Mouse (Mus musculus): ENCODE data around the gene Rfc5. TPM values are rescaled to one million over a fixed set of nuclear protein-coding genes. Genes with fewer than 3 reads are reported as not detected.
"Not testable (repeated sequence)": the region's sequence is repeated elsewhere in the genome, so short reads cannot be mapped to it uniquely, and the experiment has no call there.

The Rfc5 gene
- polyA plus RNA-seq, 1 experiment, result 5.2 TPM

DNA sequence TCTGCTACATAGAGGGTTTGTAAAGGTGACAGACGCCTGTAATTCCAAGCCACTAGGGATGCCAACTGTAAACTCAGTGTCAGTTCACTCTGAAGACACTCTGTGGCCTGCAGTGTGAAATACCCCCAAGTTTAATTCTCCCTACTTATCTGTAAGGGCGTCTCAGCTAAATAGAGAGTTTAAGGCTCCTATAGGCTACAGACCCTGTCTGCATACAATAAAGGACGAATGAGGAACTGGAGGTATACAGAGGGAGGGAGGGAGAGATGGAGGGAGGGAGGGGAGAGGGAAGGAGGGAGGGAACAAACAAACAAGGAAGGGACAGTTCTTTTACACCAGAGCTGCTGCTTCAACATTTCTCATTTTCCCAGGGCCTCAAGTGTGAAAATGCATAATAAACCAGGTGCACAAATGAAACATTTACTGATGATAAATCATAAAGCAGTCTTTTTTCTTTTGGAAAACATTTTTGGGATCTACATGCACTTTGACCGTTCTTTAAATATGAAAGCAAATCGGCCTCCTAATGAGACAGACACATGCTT, 43.3 kb downstream of the Rfc5 start:
- TF ChIP-seq TAL1 (IDR thresholded peaks at IDR 0.05; ENCODE audit: low read length), result no peak
- no peak for TF ChIP-seq GATA1 (IDR thresholded peaks at IDR 0.05; ENCODE audit: low read length)
- H3K27me3 ChIP-seq (ENCODE audit: control insufficient read depth), result no peaks in the 10 kb centered on the region
- H3K36me3 ChIP-seq (ENCODE audit: control insufficient read depth), result no peaks in the 10 kb centered on the region
- peaks cover 14% of the 10 kb centered on the region for H3K4me1 ChIP-seq (ENCODE audit: control insufficient read depth)
- H3K4me3 ChIP-seq (replicated peaks), result no peak overlapping the region
- no peaks in the 10 kb centered on the region for H3K9me3 ChIP-seq (ENCODE audit: control insufficient read depth, low read length)

GRCm38 (mm10) chr5:117344496-117344895, 44.4 kb downstream of the Rfc5 start:
- not testable (repeated sequence) for H3K36me3 ChIP-seq (ENCODE audit: control insufficient read depth); H3K9me3 ChIP-seq (ENCODE audit: control insufficient read depth, low read length); H3K27me3 ChIP-seq (ENCODE audit: control insufficient read depth); H3K4me3 ChIP-seq (replicated peaks)
- peaks cover 14% of the 10 kb centered on the region for H3K4me1 ChIP-seq (ENCODE audit: control insufficient read depth)

DNA sequence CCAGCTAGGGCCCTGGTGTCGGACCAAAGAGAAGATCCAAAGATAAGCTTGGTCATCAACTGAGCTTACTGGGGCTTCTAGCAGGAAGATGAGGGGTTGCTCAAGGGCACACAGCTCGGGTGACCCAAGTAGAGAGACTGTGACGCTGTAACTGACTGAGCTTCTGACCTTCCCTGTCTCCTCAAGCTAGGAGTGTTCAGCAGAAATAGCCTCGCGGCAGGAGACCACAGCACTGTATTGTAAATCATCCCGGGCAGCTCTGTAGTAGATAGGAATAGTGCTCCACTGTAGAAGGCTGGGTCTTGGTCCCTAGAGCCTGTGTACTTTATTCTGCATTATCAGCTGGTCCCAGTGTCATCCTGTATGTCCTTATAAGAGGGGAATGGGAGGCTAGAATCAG, 47.0 kb downstream of the Rfc5 start:
- Histone ChIP-seq H3K4me1 (ENCODE audit: control insufficient read depth) (peaks cover 7% of the 10 kb centered on the region; the same call in 1 of the 2 replicates), H3K4me3 (replicated peaks) (no peak overlapping the region), H3K9me3 (ENCODE audit: control insufficient read depth, low read length) (peaks cover 1% of the 10 kb centered on the region; the same call in 1 of the 2 replicates), H3K36me3 (ENCODE audit: control insufficient read depth) (no peaks in the 10 kb centered on the region; the same call in 1 of the 2 replicates), H3K27me3 (ENCODE audit: control insufficient read depth) (no peaks in the 10 kb centered on the region)
- TF ChIP-seq GATA1 (IDR thresholded peaks at IDR 0.05; ENCODE audit: low read length) (no peak), TAL1 (IDR thresholded peaks at IDR 0.05; ENCODE audit: low read length) (no peak)

GRCm38 (mm10) chr5:117340081-117340480, 48.8 kb downstream of the Rfc5 start:
- H3K27me3 ChIP-seq (ENCODE audit: control insufficient read depth), result no peaks in the 10 kb centered on the region
- H3K4me3 ChIP-seq (replicated peaks), result no peak overlapping the region
- no peaks in the 10 kb centered on the region; the same call in 1 of the 2 replicates for H3K36me3 ChIP-seq (ENCODE audit: control insufficient read depth)
- H3K4me1 ChIP-seq (ENCODE audit: control insufficient read depth), result peaks cover 7% of the 10 kb centered on the region; the same call in 1 of the 2 replicates
- peaks cover 6% of the 10 kb centered on the region; the same call in 1 of the 2 replicates for H3K9me3 ChIP-seq (ENCODE audit: control insufficient read depth, low read length)
- TF ChIP-seq GATA1 (IDR thresholded peaks at IDR 0.05; ENCODE audit: low read length) (no peak), TAL1 (IDR thresholded peaks at IDR 0.05; ENCODE audit: low read length) (no peak)

DNA sequence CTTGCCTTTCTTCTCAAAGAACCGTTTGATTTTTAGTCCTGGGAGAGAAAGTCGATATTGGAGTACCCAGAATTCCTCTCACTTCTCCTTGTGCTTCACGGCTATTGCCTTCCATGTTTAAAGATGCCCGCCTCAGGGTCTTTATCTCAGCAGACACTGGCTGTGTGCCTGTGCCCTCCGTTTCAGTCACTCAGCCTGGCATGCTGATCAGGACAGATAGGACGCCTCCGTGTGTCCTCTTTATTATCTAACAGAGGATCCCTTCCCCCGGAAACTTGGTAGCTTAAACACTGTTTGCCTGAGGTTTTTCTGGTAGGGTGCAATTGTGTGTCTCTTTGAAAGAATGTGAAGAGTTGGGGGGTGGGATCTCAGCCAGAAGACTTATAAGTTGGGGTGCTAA, 50.3 kb downstream of the Rfc5 start:
- H3K4me3 ChIP-seq (replicated peaks), result no peak overlapping the region
- H3K4me1 ChIP-seq (ENCODE audit: control insufficient read depth), result peaks cover 7% of the 10 kb centered on the region; the same call in 1 of the 2 replicates
- H3K36me3 ChIP-seq (ENCODE audit: control insufficient read depth), result no peaks in the 10 kb centered on the region; the same call in 1 of the 2 replicates
- H3K27me3 ChIP-seq (ENCODE audit: control insufficient read depth), result no peaks in the 10 kb centered on the region
- H3K9me3 ChIP-seq (ENCODE audit: control insufficient read depth, low read length), result peaks cover 12% of the 10 kb centered on the region
- TF ChIP-seq TAL1 (IDR thresholded peaks at IDR 0.05; ENCODE audit: low read length) (no peak), GATA1 (IDR thresholded peaks at IDR 0.05; ENCODE audit: low read length) (no peak)

- Histone ChIP-seq H3K4me1 (ENCODE audit: control insufficient read depth) (peaks cover 7% of the 10 kb centered on the region; the same call in 1 of the 2 replicates), H3K36me3 (ENCODE audit: control insufficient read depth) (no peaks in the 10 kb centered on the region; the same call in 1 of the 2 replicates), H3K9me3 (ENCODE audit: control insufficient read depth, low read length) (peaks cover 12% of the 10 kb centered on the region), H3K4me3 (replicated peaks) (no peak overlapping the region), H3K27me3 (ENCODE audit: control insufficient read depth) (no peaks in the 10 kb centered on the region)
- TF ChIP-seq GATA1 (IDR thresholded peaks at IDR 0.05; ENCODE audit: low read length) (no peak), TAL1 (IDR thresholded peaks at IDR 0.05; ENCODE audit: low read length) (no peak)
Measured at GRCm38 (mm10) chr5:117337999-117338398, 50.8 kb downstream of the Rfc5 start.

DNA sequence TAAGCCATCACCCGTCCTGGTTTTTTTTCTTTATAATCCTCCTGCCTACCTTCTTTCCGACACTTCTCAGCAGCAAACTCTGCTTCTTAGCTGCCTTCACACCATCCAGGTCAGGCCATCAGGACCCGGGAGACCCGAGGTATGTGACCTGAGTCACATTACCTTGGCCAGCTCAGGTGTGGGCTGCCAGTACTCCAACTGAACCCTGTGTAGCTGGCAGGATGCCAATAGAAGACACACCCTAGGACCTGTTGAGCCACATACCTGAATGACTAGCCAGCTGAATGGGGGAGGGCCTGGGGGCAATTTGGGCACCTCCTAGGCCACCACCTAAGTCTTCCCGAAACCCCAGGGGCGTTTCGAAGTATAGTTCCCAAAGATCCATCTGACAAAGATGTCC, 58.4 kb downstream of the Rfc5 start:
- Histone ChIP-seq H3K9me3 (ENCODE audit: control insufficient read depth, low read length) (peaks cover 6% of the 10 kb centered on the region), H3K27me3 (ENCODE audit: control insufficient read depth) (no peaks in the 10 kb centered on the region), H3K4me1 (ENCODE audit: control insufficient read depth) (no peaks in the 10 kb centered on the region), H3K4me3 (replicated peaks) (no peak overlapping the region), H3K36me3 (ENCODE audit: control insufficient read depth) (no peaks in the 10 kb centered on the region; the same call in 1 of the 2 replicates)
- TF ChIP-seq TAL1 (IDR thresholded peaks at IDR 0.05; ENCODE audit: low read length) (no peak), GATA1 (IDR thresholded peaks at IDR 0.05; ENCODE audit: low read length) (no peak)

Other genes starting within 250 kb of the Rfc5 start
- 28.3 and 38.5 TPM in 2 replicates for gene Pebp1, start 101.4 kb downstream of the Rfc5 start, polyA plus RNA-seq (2012)
- gene Vsig10, start 70.0 kb downstream of the Rfc5 start, polyA plus RNA-seq (2012), result not detected in 2 replicates
- gene Wsb2, start 31.7 kb downstream of the Rfc5 start, polyA plus RNA-seq (2012), result 0.45 and 0.53 TPM in 2 replicates
- under 0.01 TPM in 1 of 2 replicates, not detected in the other for gene Ksr2, start 25.0 kb upstream of the Rfc5 start, polyA plus RNA-seq (2012)

Data from erythroblast, embryonic 14.5 days (primary cell).